Mouse (Mus musculus) limb, embryonic 12.5 days (tissue): ENCODE results near the gene Nfkbil1. TPM values are rescaled to one million over a fixed set of nuclear protein-coding genes. Genes with fewer than 3 reads are reported as not detected.

Source experiments
- ATAC-seq: fragments of 200-750 bp; cut with Nextera tagmentation; 2 replicates; pipeline ENCODE4 v1.8.0; 2017; ENCODE audit warnings: low read depth, moderate TSS enrichment; ENCODE audit not compliant: insufficient number of reproducible peaks, insufficient read depth, low FRiP score, low TSS enrichment
- H3K27ac ChIP-seq: fragments of 300-500 bp; sonication (generic); 2 replicates; pipeline ENCODE4 v1.5.1; 2016; ENCODE audit warnings: mild to moderate bottlenecking, moderate library complexity
- H3K27me3 ChIP-seq: fragments of 300-500 bp; sonication (generic); 2 replicates; pipeline ENCODE4 v1.6.1; 2016; ENCODE audit warnings: mild to moderate bottlenecking, moderate library complexity
- H3K36me3 ChIP-seq: fragments of 300-500 bp; sonication (generic); 2 replicates; pipeline ENCODE4 v1.6.1; 2016; ENCODE audit warnings: mild to moderate bottlenecking, moderate library complexity
- H3K4me1 ChIP-seq: fragments of 300-500 bp; sonication (generic); replicated peaks from 2 replicates; pipeline ENCODE4 v1.6.1; 2016
- H3K4me2 ChIP-seq: fragments of 300-500 bp; sonication (generic); 2 replicates; pipeline ENCODE4 v1.6.1; 2016; ENCODE audit warnings: mild to moderate bottlenecking, moderate library complexity
- H3K4me3 ChIP-seq: fragments of 300-500 bp; sonication (generic); replicated peaks from 2 replicates; pipeline ENCODE4 v1.5.1; 2016; ENCODE audit warnings: mild to moderate bottlenecking
- H3K9ac ChIP-seq: fragments of 300-500 bp; sonication (generic); replicated peaks from 2 replicates; pipeline ENCODE4 v1.6.1; 2016; ENCODE audit warnings: mild to moderate bottlenecking, moderate library complexity
- H3K9me3 ChIP-seq: fragments of 300-500 bp; sonication (generic); 2 replicates; pipeline ENCODE4 v1.6.1; 2016; ENCODE audit warnings: mild to moderate bottlenecking, moderate library complexity
- WGBS: fragments of 180-500 bp; shearing (Covaris S2); methylation state at CpG from one replicate; pipeline ENCODE4 v1.1.7; 2016; 5-methylcytosine and 5-hydroxymethylcytosine counted together
- polyA plus RNA-seq: library from polyadenylated mRNA; unstranded; fragments of >200 nt; fragmentation: Nextera tagmentation; extraction: Ambion mirVana; gene quantifications from 2 replicates; pipeline ENCODE4 v1.2.1, GENCODE M21; 2016

The Nfkbil1 gene
- polyA plus RNA-seq, 1 experiment from 2014 or later: 13.3 TPM

- no peak for ATAC-seq
- peaks cover 40% of the 10 kb centered on the region for H3K36me3 ChIP-seq
- H3K4me2 ChIP-seq: no peak overlapping the region
- 81% methylated on average over 18 of the region's 18 CpGs for WGBS
- H3K27me3 ChIP-seq: no peaks in the 10 kb centered on the region; the same call in 1 of the 2 replicates
- H3K9ac ChIP-seq: no peak overlapping the region
- no peaks in the 10 kb centered on the region for H3K9me3 ChIP-seq
- H3K27ac ChIP-seq: no peak overlapping the region
- no peaks in the 10 kb centered on the region for H3K4me1 ChIP-seq
- no peak overlapping the region for H3K4me3 ChIP-seq
Observed at GRCm38 (mm10) chr17:35218516-35219193, 16.9 kb downstream of the Nfkbil1 start.

- no peaks in the 10 kb centered on the region for H3K36me3 ChIP-seq
- 92% methylated on average over 5 of the region's 5 CpGs for WGBS
- no peaks in the 10 kb centered on the region; the same call in 1 of the 2 replicates for H3K27me3 ChIP-seq
- H3K9ac ChIP-seq: no peak overlapping the region
- H3K4me3 ChIP-seq: no peak overlapping the region
- no peak overlapping the region for H3K27ac ChIP-seq
- no peak overlapping the region for H3K4me2 ChIP-seq
- H3K9me3 ChIP-seq: no peaks in the 10 kb centered on the region
- ATAC-seq: no peak
- no peaks in the 10 kb centered on the region for H3K4me1 ChIP-seq
Observed at GRCm38 (mm10) chr17:35213071-35213470, 22.5 kb downstream of the Nfkbil1 start.

GRCm38 (mm10) chr17:35210593-35210992, 25.0 kb downstream of the Nfkbil1 start:
- no peak overlapping the region for H3K4me2 ChIP-seq
- no peak for ATAC-seq
- H3K9me3 ChIP-seq: no peaks in the 10 kb centered on the region
- no peak overlapping the region for H3K27ac ChIP-seq
- no peaks in the 10 kb centered on the region for H3K4me1 ChIP-seq
- no peaks in the 10 kb centered on the region; the same call in 1 of the 2 replicates for H3K27me3 ChIP-seq
- WGBS: 65% methylated on average over 3 of the region's 3 CpGs
- no peak overlapping the region for H3K4me3 ChIP-seq
- H3K36me3 ChIP-seq: no peaks in the 10 kb centered on the region
- H3K9ac ChIP-seq: no peak overlapping the region

GRCm38 (mm10) chr17:35209785-35210535, 25.6 kb downstream of the Nfkbil1 start:
- Histone ChIP-seq H3K27ac (no peak overlapping the region), H3K4me3 (no peak overlapping the region), H3K9me3 (no peaks in the 10 kb centered on the region), H3K4me2 (no peak overlapping the region), H3K27me3 (peaks cover 6% of the 10 kb centered on the region), H3K4me1 (no peaks in the 10 kb centered on the region), H3K36me3 (no peaks in the 10 kb centered on the region), H3K9ac (no peak overlapping the region)
- 82% methylated on average over 12 of the region's 12 CpGs for WGBS
- no peak for ATAC-seq

- ATAC-seq: no peak
- H3K4me1 ChIP-seq: 0 out of 2 replicates have a peak, but pooled peaks cover 6% of the 10 kb centered on the region
- 61% methylated on average over 10 of the region's 10 CpGs for WGBS
- no peak overlapping the region for H3K9ac ChIP-seq
- no peaks in the 10 kb centered on the region for H3K9me3 ChIP-seq
- no peaks in the 10 kb centered on the region for H3K36me3 ChIP-seq
- H3K4me3 ChIP-seq: no peak overlapping the region
- H3K4me2 ChIP-seq: no peak overlapping the region
- H3K27me3 ChIP-seq: peaks cover 51% of the 10 kb centered on the region
- no peak overlapping the region for H3K27ac ChIP-seq
Observed at GRCm38 (mm10) chr17:35205380-35205769, 30.2 kb downstream of the Nfkbil1 start.

GRCm38 (mm10) chr17:35204494-35205379, 30.9 kb downstream of the Nfkbil1 start, which contains the start of gene Lta:
Gene Lta, minus strand, starts transcription at chr17:35205351.
- no peak within 1 kb of the TSS; the same call in 1 of the 2 replicates for H3K9ac ChIP-seq
- no peak within 1 kb of the TSS for H3K27ac ChIP-seq
- H3K4me3 ChIP-seq: no peak within 1 kb of the TSS
- no peaks in the 10 kb centered on the region for H3K9me3 ChIP-seq
- no peak for ATAC-seq
- H3K27me3 ChIP-seq: peaks cover 58% of the 10 kb centered on the region
- H3K4me1 ChIP-seq: 0 out of 2 replicates have a peak, but pooled peaks cover 6% of the 10 kb centered on the region
- H3K36me3 ChIP-seq: no peaks in the 10 kb centered on the region
- 27% methylated on average over 20 of the region's 20 CpGs for WGBS
- no peak within 1 kb of the TSS for H3K4me2 ChIP-seq

GRCm38 (mm10) chr17:35202442-35202841, 33.1 kb downstream of the Nfkbil1 start:
- Histone ChIP-seq H3K9ac (no peak overlapping the region), H3K4me3 (no peak overlapping the region), H3K4me2 (no peak overlapping the region), H3K27ac (no peak overlapping the region), H3K9me3 (no peaks in the 10 kb centered on the region), H3K36me3 (no peaks in the 10 kb centered on the region), H3K4me1 (0 out of 2 replicates have a peak, but pooled peaks cover 6% of the 10 kb centered on the region), H3K27me3 (peaks cover 76% of the 10 kb centered on the region)
- ATAC-seq: no peak
- 74% methylated on average over 4 of the region's 4 CpGs for WGBS

- Histone ChIP-seq H3K27ac (no peak within 1 kb of the TSS), H3K4me3 (no peak within 1 kb of the TSS), H3K9ac (no peak within 1 kb of the TSS), H3K27me3 (peaks cover 81% of the 10 kb centered on the region), H3K4me2 (0 out of 2 replicates have a peak within 1 kb of the TSS, but pooled peaks have one; percentile 19), H3K9me3 (no peaks in the 10 kb centered on the region), H3K36me3 (no peaks in the 10 kb centered on the region), H3K4me1 (0 out of 2 replicates have a peak, but pooled peaks cover 6% of the 10 kb centered on the region)
- no peak for ATAC-seq
- 34% methylated on average over 13 of the region's 13 CpGs for WGBS
Observed at GRCm38 (mm10) chr17:35201787-35202186, 33.8 kb downstream of the Nfkbil1 start, which contains the start of gene Tnf. Gene Tnf, minus strand, starts transcription at chr17:35202007.

- H3K9ac ChIP-seq: no peak overlapping the region
- 79% methylated on average over 11 of the region's 11 CpGs for WGBS
Observed at GRCm38 (mm10) chr17:35201128-35201527, 34.5 kb downstream of the Nfkbil1 start.

GRCm38 (mm10) chr17:35200398-35200797, 35.2 kb downstream of the Nfkbil1 start:
- ATAC-seq: no peak
- H3K27me3 ChIP-seq: peaks cover 93% of the 10 kb centered on the region

More at GRCm38 (mm10) chr17:35201128-35201527, 34.5 kb downstream of the Nfkbil1 start:
- Histone ChIP-seq H3K4me3 (no peak overlapping the region), H3K9me3 (no peaks in the 10 kb centered on the region), H3K27me3 (peaks cover 87% of the 10 kb centered on the region), H3K27ac (no peak overlapping the region), H3K4me2 (no peak overlapping the region), H3K36me3 (no peaks in the 10 kb centered on the region), H3K4me1 (peaks cover 8% of the 10 kb centered on the region)
- no peak for ATAC-seq

More at GRCm38 (mm10) chr17:35200398-35200797, 35.2 kb downstream of the Nfkbil1 start:
- Histone ChIP-seq H3K4me3 (no peak overlapping the region), H3K9ac (no peak overlapping the region), H3K4me2 (no peak overlapping the region), H3K9me3 (no peaks in the 10 kb centered on the region), H3K27ac (no peak overlapping the region), H3K4me1 (peaks cover 15% of the 10 kb centered on the region), H3K36me3 (no peaks in the 10 kb centered on the region)
- 84% methylated on average over 11 of the region's 11 CpGs for WGBS
